Mouse (Mus musculus) midbrain, embryonic 11.5 days (tissue): ENCODE measurements around the gene Prrc2b. TPM values are rescaled to one million over a fixed set of nuclear protein-coding genes. Genes with fewer than 3 reads are reported as not detected.
A peak's percentile ranks its signal among the peaks of the same experiment; 100 is the strongest.

Experiments
- ATAC-seq: fragments of 200-750 bp; cut with Nextera tagmentation; 2 replicates; pipeline ENCODE4 v1.8.0; 2017; ENCODE audit warnings: moderate TSS enrichment, moderate library complexity; ENCODE audit not compliant: low FRiP score
- DNase-seq: peaks from one replicate; pipeline ENCODE4 v3.0.0; 2015; ENCODE audit warnings: low spot score; ENCODE audit errors: missing footprints
- H3K27ac ChIP-seq: fragments of 300-500 bp; sonication (generic); 2 replicates; pipeline ENCODE4 v1.5.1; 2014; ENCODE audit warnings: low read depth, low read length
- H3K27me3 ChIP-seq: fragments of 300-500 bp; sonication (generic); 2 replicates; pipeline ENCODE4 v1.6.1; 2014; ENCODE audit warnings: mild to moderate bottlenecking, low read length, moderate library complexity, mixed read lengths; ENCODE audit not compliant: control insufficient read depth, insufficient read depth
- H3K36me3 ChIP-seq: fragments of 300-500 bp; sonication (generic); 2 replicates; pipeline ENCODE4 v1.6.1; 2014; ENCODE audit warnings: mild to moderate bottlenecking, low read length, moderate library complexity, mixed read lengths; ENCODE audit not compliant: control insufficient read depth, insufficient read depth
- H3K4me1 ChIP-seq: fragments of 300-500 bp; sonication (generic); 2 replicates; pipeline ENCODE4 v1.6.1; 2014; ENCODE audit warnings: low read length; ENCODE audit not compliant: control insufficient read depth, insufficient read depth
- H3K4me2 ChIP-seq: fragments of 300-500 bp; sonication (generic); 2 replicates; pipeline ENCODE4 v1.6.1; 2014; ENCODE audit warnings: mild to moderate bottlenecking, moderate library complexity
- H3K4me3 ChIP-seq: fragments of 300-500 bp; sonication (generic); 2 replicates; pipeline ENCODE4 v1.5.1; 2014; ENCODE audit warnings: low read depth, low read length
- H3K9ac ChIP-seq: fragments of 300-500 bp; sonication (generic); 2 replicates; pipeline ENCODE4 v1.6.1; 2014; ENCODE audit warnings: low read length
- H3K9me3 ChIP-seq: fragments of 300-500 bp; sonication (generic); 2 replicates; pipeline ENCODE4 v1.6.1; 2016; ENCODE audit warnings: low read length; ENCODE audit not compliant: control insufficient read depth
- WGBS: fragments of 180-500 bp; shearing (Covaris S2); extraction: QIAGEN DNeasy Blood & Tissue Kit; methylation state at CpG from one replicate; pipeline ENCODE4 v1.1.7; 2014; 5-methylcytosine and 5-hydroxymethylcytosine counted together
- polyA plus RNA-seq: library from polyadenylated mRNA; unstranded; fragments of >200 nt; fragmentation: Nextera tagmentation; extraction: Ambion mirVana; gene quantifications from 2 replicates; pipeline ENCODE4 v1.2.1, GENCODE M21; 2014

The Prrc2b gene
- 52.6 and 64.1 TPM in 2 replicates for polyA plus RNA-seq

DNA sequence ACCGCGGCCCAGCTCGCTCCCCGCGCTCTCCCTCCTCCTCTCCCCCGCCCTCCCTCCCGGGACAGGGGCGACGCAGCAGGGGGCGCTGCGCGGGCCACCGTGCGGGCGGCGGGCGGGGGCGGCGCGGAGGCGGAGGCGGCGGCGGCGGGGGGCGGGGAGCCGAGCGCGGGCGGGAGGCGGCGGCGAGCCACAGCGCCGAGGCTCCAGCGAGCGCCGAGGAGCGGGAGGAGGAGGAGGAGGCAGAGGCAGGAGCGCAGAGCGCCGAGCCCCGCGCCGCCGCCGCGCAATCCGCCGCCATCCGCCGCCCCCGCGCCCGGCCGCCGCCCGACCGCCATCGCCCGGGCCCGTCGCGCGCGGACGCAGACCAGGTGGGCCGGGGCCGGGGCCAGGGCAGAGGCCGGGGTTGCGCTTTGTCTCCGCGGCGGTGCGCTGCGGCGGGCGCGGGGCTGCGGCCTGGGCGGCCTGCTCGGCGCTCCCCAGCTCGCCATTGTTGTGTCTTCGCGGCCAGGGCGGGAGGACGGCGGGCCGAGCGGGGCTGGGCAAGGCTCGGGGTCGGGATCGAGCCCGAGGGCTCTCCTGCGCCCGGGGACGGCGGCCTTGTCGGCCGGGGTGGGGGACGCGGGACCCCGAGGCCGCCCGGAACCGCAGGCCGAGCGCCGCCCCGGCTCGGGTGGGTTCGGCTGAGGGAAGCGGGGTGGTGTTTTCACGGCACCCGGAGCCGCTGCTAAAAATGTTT lies at the start of gene Prrc2b:
Gene Prrc2b (plus strand): TSS at position 159 of the 736 bp plus-strand sequence.
- Histone ChIP-seq H3K4me2 (peak within 1 kb of the TSS; percentile 99), H3K4me1 (peaks cover 43% of the 10 kb centered on the region), H3K36me3 (no peaks in the 10 kb centered on the region), H3K4me3 (peak within 1 kb of the TSS; percentile 93), H3K9ac (peak within 1 kb of the TSS; percentile 99), H3K27me3 (no peaks in the 10 kb centered on the region), H3K9me3 (no peaks in the 10 kb centered on the region), H3K27ac (peak within 1 kb of the TSS; percentile 96)
- DNase-seq, result no peak
- ATAC-seq, result peak; percentile 80
- WGBS, result under 1% methylated on average over 64 of the region's 117 CpGs

DNA sequence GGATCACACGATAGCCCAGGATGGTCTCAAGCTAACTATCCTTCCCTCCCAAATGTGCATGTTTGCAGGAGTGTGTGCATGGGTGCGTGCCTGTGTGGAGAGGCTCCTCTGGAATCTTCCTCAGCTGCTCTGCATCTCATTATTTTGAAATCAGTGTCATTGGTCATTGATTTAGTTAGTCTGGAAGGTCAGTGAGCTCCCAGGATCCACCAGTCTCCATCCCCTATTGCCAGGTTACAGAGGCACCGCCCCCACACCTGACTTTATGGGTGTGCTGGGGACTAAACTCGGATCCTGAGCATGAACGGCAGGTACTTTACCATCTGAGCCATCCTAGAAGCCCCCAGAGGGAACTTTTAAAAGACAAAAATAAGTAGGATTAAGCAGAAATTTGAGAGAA lies 47.9 kb upstream of the Prrc2b start:
- H3K9me3 ChIP-seq, result no peaks in the 10 kb centered on the region
- H3K4me1 ChIP-seq, result no peaks in the 10 kb centered on the region; the same call in 1 of the 2 replicates
- ATAC-seq (no peak), DNase-seq (peak; percentile 89)
- H3K36me3 ChIP-seq, result no peaks in the 10 kb centered on the region
- H3K27ac ChIP-seq, result no peak overlapping the region
- no peaks in the 10 kb centered on the region for H3K27me3 ChIP-seq
- peak overlapping the region; percentile 10; the same call in 1 of the 2 replicates for H3K4me2 ChIP-seq
- 53% methylated on average over 5 of the region's 5 CpGs for WGBS
- no peak overlapping the region for H3K9ac ChIP-seq
- no peak overlapping the region; the same call in 1 of the 2 replicates for H3K4me3 ChIP-seq

DNA sequence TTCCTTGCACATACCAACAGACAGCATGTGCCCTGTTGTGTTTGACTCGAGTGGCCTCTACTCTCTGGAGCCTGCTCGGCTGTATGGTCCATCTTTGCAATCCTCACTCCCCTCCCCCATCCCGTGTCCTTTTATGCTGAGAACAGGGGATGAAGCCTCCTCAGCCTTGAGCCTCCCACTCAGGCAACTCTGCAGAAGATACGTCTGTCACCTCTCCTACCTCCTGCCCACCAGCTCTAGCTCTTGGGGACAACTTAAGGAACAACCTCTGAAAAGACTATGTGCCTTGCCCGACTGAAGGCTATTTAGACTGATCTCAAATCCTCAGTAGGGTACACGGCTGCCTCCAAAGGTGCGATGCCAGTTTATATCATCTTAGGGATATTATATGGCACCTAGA lies 47.3 kb upstream of the Prrc2b start:
- DNase-seq (no peak), ATAC-seq (no peak)
- Histone ChIP-seq H3K9me3 (no peaks in the 10 kb centered on the region), H3K27me3 (no peaks in the 10 kb centered on the region), H3K4me2 (peak overlapping the region; percentile 10; the same call in 1 of the 2 replicates), H3K4me1 (no peaks in the 10 kb centered on the region; the same call in 1 of the 2 replicates), H3K27ac (no peak overlapping the region), H3K36me3 (no peaks in the 10 kb centered on the region), H3K9ac (no peak overlapping the region), H3K4me3 (no peak overlapping the region; the same call in 1 of the 2 replicates)
- 82% methylated on average over 7 of the region's 7 CpGs for WGBS

DNA sequence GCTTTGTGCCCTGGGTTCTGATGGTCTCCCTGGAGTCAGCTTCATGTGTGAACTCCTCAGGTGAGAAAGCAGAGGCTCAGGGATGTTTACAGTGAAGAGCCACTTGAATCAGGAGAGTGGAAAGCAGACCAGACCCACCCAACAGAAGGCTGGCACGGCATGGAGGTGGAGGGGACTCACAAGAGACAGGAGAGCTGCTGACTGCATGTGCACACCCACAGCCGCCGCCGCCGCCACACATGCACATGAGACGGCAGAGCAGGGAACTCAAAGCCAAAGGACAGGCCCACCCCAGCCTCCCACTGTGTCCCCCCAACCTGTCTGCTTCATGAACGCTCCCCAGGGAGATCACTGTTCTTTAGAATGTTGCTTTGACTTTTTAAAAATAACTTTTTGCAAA lies 46.8 kb upstream of the Prrc2b start:
- 85% methylated on average over 7 of the region's 7 CpGs for WGBS
- DNase-seq (peak; percentile 54), ATAC-seq (no peak)
- Histone ChIP-seq H3K4me3 (no peak overlapping the region), H3K36me3 (no peaks in the 10 kb centered on the region), H3K4me1 (no peaks in the 10 kb centered on the region; the same call in 1 of the 2 replicates), H3K9me3 (no peaks in the 10 kb centered on the region), H3K4me2 (no peak overlapping the region), H3K27me3 (no peaks in the 10 kb centered on the region), H3K27ac (no peak overlapping the region), H3K9ac (no peak overlapping the region)

DNA sequence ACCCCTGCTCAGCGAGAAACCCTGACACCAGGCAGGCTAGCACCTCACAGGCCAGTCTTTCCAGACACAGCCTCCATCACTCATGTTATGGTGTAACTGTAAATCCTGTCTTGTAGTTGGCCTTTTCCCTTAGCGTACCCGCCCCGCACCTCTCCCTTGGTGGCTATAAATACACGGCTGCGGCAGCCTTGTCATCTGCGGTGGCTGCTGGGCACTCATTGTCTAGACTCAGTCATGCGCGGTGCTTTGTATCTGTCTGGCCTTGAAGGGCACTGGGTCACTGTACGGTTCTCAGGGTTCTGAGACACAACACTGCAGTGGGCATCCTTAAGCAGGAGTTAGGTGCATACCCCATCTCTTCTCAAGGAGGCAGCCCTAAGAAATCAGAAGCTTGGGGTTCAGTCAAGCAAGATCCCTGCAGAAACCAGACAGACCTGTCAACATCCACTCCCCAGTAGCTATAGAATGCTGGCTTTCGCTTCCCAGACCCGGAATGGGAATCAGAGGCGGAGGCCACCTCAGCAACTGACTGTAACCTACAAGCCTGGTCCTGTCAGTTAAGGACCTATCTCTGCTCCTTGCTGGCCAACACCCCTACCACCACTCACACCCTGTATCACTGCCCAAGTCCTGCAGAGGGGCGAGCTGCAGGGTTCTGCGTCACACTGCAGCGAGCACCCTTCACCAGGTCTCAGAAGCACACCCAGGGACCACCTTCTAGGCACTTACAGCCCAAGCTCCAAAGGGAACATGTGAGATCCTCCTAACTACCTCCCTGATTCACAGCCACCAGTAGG lies 45.6 kb upstream of the Prrc2b start:
- WGBS, result 67% methylated on average over 16 of the region's 16 CpGs
- no peaks in the 10 kb centered on the region; the same call in 1 of the 2 replicates for H3K4me1 ChIP-seq
- no peaks in the 10 kb centered on the region for H3K36me3 ChIP-seq
- H3K4me3 ChIP-seq, result no peak overlapping the region
- no peaks in the 10 kb centered on the region for H3K27me3 ChIP-seq
- DNase-seq (no peak), ATAC-seq (no peak)
- no peak overlapping the region for H3K9ac ChIP-seq
- no peak overlapping the region for H3K27ac ChIP-seq
- no peak overlapping the region for H3K4me2 ChIP-seq
- H3K9me3 ChIP-seq, result no peaks in the 10 kb centered on the region

DNA sequence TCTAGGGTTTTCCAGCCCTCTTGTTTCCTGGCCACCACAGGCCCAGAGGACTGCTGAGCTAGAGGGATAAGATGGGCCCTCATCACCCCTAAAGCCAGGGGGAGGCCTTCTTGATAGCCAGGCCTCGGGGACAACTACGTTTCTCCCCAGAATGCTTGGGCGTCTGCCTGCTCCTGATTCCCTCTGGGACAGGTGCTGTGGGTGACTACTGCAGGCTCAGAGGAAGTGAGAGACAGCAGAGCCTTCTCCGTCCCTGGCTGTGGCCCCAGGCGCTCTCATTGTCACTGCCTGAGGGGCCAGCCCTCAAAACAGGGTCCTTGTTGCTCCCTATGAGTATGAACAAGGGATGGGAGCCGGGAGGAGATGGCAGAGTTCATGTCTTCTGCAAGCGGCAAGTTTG lies 45.0 kb upstream of the Prrc2b start:
- ATAC-seq (no peak), DNase-seq (no peak)
- H3K36me3 ChIP-seq, result no peaks in the 10 kb centered on the region
- H3K4me2 ChIP-seq, result no peak overlapping the region
- no peaks in the 10 kb centered on the region; the same call in 1 of the 2 replicates for H3K4me1 ChIP-seq
- H3K9ac ChIP-seq, result no peak overlapping the region
- H3K4me3 ChIP-seq, result no peak overlapping the region
- WGBS, result 78% methylated on average over 7 of the region's 7 CpGs
- no peak overlapping the region for H3K27ac ChIP-seq
- no peaks in the 10 kb centered on the region for H3K27me3 ChIP-seq
- H3K9me3 ChIP-seq, result no peaks in the 10 kb centered on the region

DNA sequence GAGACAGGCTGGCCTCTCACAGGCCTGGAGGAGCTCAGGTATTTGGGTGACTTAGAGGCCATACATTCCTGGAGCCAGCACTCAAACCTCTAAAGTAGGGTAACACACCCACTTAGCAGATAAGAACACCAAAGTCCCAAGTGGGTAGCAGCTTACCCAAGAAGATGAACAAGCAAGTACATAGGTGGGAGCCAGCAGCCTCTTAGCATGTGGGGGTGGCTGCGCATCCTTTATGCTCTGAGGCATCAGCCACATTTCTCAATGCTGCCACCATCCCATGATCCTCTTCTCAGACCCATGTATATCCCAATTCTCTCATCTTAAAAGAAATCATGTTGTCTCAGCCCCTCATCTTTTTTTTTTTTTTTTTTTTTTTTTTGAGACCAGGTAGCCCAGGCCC lies 39.6 kb upstream of the Prrc2b start:
- no peak overlapping the region for H3K4me2 ChIP-seq
- H3K4me1 ChIP-seq, result no peaks in the 10 kb centered on the region
- DNase-seq (no peak), ATAC-seq (no peak)
- H3K9me3 ChIP-seq, result no peaks in the 10 kb centered on the region
- H3K36me3 ChIP-seq, result no peaks in the 10 kb centered on the region
- H3K27me3 ChIP-seq, result no peaks in the 10 kb centered on the region
- no peak overlapping the region for H3K4me3 ChIP-seq
- no peak overlapping the region for H3K9ac ChIP-seq
- H3K27ac ChIP-seq, result no peak overlapping the region
- WGBS, result 91% methylated on average over 1 of the region's 1 CpGs

DNA sequence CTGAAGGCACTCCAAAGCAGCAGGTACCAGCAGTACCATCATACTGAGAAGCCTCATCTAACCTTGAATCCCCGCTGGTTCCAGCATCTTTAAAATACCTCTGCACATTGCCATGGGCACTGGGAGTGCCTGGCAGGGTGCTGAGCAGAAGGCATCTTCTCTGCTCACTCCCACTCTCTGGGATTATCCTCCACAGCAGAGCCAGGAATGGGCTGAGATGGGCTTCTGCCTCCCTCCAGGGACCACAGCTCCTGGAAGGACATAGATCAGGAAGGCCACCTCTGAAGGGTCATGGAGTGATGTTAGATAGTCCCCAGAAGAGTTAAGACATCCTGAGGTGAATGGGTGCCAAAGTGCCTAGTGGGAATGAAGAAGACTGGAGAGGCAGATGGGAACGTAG lies 38.3 kb upstream of the Prrc2b start:
- H3K27me3 ChIP-seq, result no peaks in the 10 kb centered on the region
- no peak overlapping the region for H3K9ac ChIP-seq
- no peak for DNase-seq
- no peak overlapping the region for H3K27ac ChIP-seq
- no peak overlapping the region for H3K4me3 ChIP-seq
- H3K9me3 ChIP-seq, result no peaks in the 10 kb centered on the region
- no peaks in the 10 kb centered on the region for H3K4me1 ChIP-seq
- no peak for ATAC-seq
- WGBS, result 68% methylated on average over 2 of the region's 2 CpGs
- H3K36me3 ChIP-seq, result no peaks in the 10 kb centered on the region
- H3K4me2 ChIP-seq, result no peak overlapping the region

DNA sequence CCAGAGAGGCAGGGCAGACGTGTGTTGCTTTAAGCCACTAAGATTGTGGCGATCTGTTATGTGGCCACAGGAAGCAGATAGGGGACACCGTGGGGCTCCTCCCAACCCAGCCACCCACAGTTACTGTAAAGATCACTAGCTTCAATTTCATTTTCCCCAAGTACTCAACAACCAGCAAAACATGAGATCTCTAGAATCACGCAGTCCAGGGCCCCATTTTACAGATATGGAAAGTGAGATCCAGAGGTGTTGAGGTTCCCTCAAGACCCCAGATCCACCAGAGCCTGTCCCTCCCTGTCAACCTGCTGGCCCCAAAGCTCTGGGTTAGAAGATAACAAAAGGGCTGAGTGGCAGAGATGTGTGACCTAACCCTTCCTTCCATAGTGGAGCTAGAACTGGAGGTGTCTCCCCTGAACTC lies 35.0 kb upstream of the Prrc2b start:
- ATAC-seq (no peak), DNase-seq (no peak)
- Histone ChIP-seq H3K36me3 (no peaks in the 10 kb centered on the region), H3K27ac (no peak overlapping the region), H3K9ac (no peak overlapping the region), H3K4me3 (no peak overlapping the region), H3K4me1 (no peaks in the 10 kb centered on the region), H3K9me3 (no peaks in the 10 kb centered on the region), H3K4me2 (no peak overlapping the region), H3K27me3 (no peaks in the 10 kb centered on the region)
- 87% methylated on average over 4 of the region's 4 CpGs for WGBS
